In the genomic region with DNA sequence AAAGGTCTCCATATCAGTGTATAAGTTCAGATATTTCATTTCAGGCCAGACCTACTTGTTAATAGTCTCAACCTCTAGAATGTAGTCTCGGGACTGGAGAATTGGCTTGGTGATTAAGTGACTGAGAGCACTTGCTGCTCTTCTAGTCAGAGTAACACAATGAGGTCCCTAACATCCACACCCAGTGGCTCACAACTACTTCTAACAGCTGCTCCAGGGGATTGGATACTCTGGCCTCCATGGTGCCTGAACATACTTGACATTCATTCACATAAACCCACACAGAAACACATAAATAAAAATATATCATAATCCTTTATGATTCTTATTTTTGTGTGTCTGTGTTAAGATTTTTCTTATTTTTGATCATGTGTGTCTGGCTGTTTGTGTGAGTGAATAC, we compare ENCODE assay signal across 32 mouse cellular contexts. TPM values are rescaled to one million over a fixed set of nuclear protein-coding genes. Genes with fewer than 3 reads are reported as not detected.
"Had no signal": no experiment of that assay in that cellular context is flagged by ENCODE, and none has a peak within 500 bp of the region (broad histone marks: within the 10 kb centered on the region; RNA-seq: fewer than 3 reads in every experiment).

No protein-coding gene starts in this region.

- H3K9me3 ChIP-seq: limb, embryonic 12.5 days; limb, embryonic 15.5 days; liver, embryonic 12.5 days; neural tube, embryonic 12.5 days; neural tube, embryonic 15.5 days had no signal

- ATAC-seq: intestine, postnatal 0 days; liver, embryonic 12.5 days had no signal

- H3K4me2 ChIP-seq: limb, embryonic 12.5 days; limb, embryonic 15.5 days; liver, embryonic 12.5 days; midbrain, embryonic 11.5 days; neural tube, embryonic 12.5 days; neural tube, embryonic 15.5 days had no signal

- H3K27me3 ChIP-seq: limb, embryonic 12.5 days; limb, embryonic 15.5 days; liver, embryonic 12.5 days; neural tube, embryonic 12.5 days; neural tube, embryonic 15.5 days had no signal

- H3K27ac ChIP-seq: left cerebral cortex, adult 2 months; limb, embryonic 12.5 days; limb, embryonic 15.5 days; liver, embryonic 12.5 days; neural tube, embryonic 12.5 days; neural tube, embryonic 15.5 days; stomach, postnatal 0 days had no signal

- DNase-seq: kidney, adult 9 months; kidney, postnatal 25 days; left cerebral cortex, postnatal 4 days; lung, adult 2 months; lung, postnatal 14 days; lung, postnatal 4 days; midbrain, embryonic 14.5 days; right cerebral cortex, adult 18-20 months; right cerebral cortex, postnatal 14 days; right cerebral cortex, postnatal 4 days; thymus, adult 2 months; thymus, postnatal 4 days had no signal

- H3K9ac ChIP-seq: limb, embryonic 12.5 days; limb, embryonic 15.5 days; liver, embryonic 12.5 days; neural tube, embryonic 12.5 days; neural tube, embryonic 15.5 days had no signal

- H3K36me3 ChIP-seq: limb, embryonic 15.5 days; neural tube, embryonic 12.5 days; neural tube, embryonic 15.5 days had no signal

- H3K4me3 ChIP-seq: left cerebral cortex, adult 2 months; limb, embryonic 12.5 days; limb, embryonic 15.5 days; liver, embryonic 12.5 days; neural tube, embryonic 12.5 days; neural tube, embryonic 15.5 days had no signal

RNA-seq across cellular contexts. Expression of gene a, which starts 27.4 kb away (rescaled TPM):
- total RNA-seq: layer of hippocampus, adult 8-10 months; layer of hippocampus, postnatal 36 days; left cerebral cortex, adult 2 months; megakaryocyte progenitor cell, adult 5-6 weeks; megakaryocyte-erythroid progenitor cell, adult 5-6 weeks; midbrain, postnatal 0 days had no signal
- polyA plus RNA-seq: liver, embryonic 16.5 days; lung, adult 2 months; lung, embryonic 16.5 days; neural tube, embryonic 12.5 days; stomach, embryonic 14.5 days had no signal

RNA-seq across cellular contexts. Expression of gene Gm14214, which starts 48.8 kb away (rescaled TPM):
- total RNA-seq: layer of hippocampus, adult 8-10 months; layer of hippocampus, postnatal 10 days; layer of hippocampus, postnatal 36 days; left cerebral cortex, adult 2 months; left cerebral cortex, postnatal 10 days; left cerebral cortex, postnatal 4 days; megakaryocyte progenitor cell, adult 5-6 weeks; megakaryocyte-erythroid progenitor cell, adult 5-6 weeks; midbrain, postnatal 0 days had no signal
- polyA plus RNA-seq: intestine, postnatal 0 days; large intestine, adult 2 months; limb, embryonic 12.5 days; limb, embryonic 15.5 days; liver, embryonic 12.5 days; liver, embryonic 16.5 days; lung, adult 2 months; lung, embryonic 16.5 days; midbrain, embryonic 11.5 days; midbrain, embryonic 14.5 days; midbrain, postnatal 0 days; neural tube, embryonic 12.5 days; neural tube, embryonic 15.5 days; stomach, embryonic 14.5 days; stomach, postnatal 0 days; thymus, adult 2 months had no signal
